Mouse (Mus musculus) lung, postnatal 25 days (tissue): Measurements from ENCODE around the gene Serp1.
"Not testable (repeated sequence)": the region's sequence is repeated elsewhere in the genome, so short reads cannot be mapped to it uniquely, and the experiment has no call there.

Experiments
- DNase-seq: peaks from one replicate; pipeline ENCODE4 v3.0.0; 2022; ENCODE audit warnings: low spot score

Serp1 gene

DNA sequence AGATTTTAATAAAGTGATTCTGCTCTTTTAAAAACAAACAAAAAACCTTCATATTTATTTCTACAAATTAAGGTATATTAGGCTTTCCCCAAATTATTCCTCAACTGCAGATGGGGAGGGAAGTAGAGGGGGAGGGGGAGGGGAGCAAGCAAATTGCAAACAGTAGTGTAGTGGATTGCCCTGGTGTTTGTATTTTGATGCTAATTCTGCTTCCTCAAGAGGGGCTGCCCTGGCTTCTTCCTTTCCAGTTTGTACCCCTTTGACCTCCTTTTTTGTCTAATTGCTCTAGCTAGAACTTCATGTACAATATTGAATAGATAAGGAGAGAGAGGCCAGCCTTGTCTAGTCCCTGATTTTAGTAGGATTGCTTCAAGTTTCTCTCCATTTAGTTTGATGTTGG is 21.0 kb downstream of the Serp1 start:
- no peak for DNase-seq

DNA sequence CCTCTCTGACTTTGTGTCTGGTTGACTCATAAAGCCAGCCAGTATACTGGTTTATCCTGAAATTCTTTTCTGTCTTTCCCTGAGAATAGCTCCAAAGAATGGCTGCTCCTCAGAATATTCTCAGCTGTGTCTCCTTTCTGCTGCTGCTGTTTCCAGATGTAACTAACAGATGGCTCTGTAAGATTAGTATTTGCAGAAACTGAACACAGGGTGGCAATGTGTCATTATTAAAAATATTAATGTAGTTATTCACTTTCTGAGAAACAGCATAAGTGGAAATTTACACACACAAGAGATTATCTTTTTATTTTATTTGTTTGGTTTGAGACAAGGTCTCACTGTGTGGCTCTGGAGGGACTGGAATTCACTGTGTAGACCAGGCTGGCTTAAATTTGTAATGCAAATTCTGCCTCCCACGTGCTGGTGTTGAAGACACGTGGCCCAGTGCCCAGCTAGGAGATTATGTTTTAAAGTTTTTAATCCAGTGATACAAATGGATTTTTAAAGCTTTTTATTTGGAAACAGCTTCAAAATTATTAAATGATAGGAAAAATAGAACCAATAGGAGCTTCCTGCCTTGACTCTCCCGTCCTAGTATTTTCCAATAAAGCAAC is 21.9 kb downstream of the Serp1 start:
- DNase-seq: no peak

DNA sequence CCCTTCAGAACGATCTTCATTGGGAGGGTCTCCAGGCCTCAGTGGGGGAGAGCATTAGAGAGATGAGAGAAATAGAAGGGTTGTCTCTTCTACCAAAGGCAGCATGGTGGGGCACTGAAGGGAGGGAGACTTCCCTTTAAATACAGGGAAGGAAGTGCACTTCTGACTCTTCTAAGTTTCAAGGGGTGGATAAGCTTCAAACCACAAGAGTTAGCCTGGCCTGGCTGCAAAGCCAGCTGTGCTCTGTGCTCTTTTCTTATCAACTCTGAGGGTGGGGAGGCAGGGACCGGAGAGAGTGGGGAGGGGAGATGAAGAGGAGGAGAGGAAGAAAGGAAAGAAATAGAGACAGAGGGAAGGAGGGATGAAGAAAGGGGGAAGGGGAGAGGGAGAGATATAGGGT is 23.7 kb downstream of the Serp1 start:
- no peak for DNase-seq

DNA sequence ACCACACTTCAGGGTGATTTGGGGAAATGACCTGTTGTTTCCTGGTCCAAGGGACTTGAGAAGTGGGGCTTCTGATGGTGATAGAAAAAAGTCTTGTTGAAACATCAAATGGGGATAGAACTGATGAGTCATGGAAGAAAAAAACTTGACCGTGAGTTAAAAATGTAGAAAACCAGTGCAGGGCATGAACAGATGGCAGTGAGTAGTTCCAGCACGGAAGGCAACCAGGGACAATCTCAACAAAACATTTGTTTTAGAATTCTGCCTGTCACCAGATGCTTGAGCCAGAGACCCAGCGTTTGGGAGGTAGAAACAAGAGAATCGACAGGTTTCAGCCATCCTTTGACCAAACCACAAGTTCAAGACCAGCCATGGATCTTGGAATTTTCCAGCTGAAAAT is 32.1 kb downstream of the Serp1 start:
- DNase-seq: no peak

DNA sequence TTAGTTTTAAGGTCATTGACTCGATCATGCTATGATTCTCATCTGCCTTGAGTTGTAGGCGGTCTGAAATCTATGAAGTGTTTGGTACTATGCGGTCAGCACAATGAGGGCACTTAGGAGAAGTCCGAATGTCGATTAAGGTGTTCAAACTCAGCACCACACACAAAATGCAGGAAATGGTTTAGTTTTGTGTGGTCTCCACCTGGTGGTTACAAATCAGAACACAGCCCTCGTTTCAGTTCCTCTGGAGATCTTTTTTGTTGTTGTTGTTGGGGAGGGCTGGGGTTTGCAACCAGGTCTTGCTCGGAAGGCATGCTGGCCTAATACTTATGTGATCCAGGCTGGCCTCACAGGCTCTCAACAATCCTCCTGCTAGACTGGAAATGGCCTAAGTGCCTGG is 34.9 kb downstream of the Serp1 start:
- DNase-seq: peak; percentile 23

DNA sequence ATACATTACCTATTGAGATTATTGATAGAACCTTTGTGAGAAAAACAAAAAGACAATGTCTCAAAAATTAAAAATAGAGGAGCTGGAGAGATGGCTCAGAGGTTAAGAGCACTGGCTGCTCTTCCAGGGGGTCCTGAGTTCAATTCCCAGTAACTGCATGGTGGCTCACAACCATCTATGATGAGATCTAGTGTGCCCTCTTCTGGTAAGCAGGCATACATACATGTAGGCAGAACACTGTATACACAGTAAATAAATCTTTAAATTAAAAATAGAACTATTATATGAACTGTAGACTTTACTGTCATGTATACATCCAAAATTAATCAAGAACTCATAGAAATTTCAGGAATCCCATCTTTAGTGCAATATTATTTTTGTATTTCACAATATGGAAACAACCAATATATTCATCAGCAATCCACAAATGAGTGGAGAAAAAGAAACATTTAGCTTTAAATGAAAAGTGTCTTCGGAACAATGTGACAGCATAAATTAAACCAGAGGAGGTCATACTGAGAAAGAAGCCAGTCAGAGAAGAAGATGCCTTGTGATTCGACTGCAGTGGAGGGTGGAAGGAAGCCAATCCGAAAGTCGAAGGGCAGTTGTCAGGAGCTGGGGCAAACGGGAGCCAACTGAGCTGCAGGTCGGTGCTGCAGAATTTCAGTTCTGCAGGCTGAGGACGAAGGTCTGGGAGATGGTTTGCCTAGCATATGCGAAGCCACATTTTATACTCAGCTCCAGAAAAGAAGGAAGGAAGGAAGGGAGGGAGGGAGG is 37.5 kb downstream of the Serp1 start:
- DNase-seq: no peak

DNA sequence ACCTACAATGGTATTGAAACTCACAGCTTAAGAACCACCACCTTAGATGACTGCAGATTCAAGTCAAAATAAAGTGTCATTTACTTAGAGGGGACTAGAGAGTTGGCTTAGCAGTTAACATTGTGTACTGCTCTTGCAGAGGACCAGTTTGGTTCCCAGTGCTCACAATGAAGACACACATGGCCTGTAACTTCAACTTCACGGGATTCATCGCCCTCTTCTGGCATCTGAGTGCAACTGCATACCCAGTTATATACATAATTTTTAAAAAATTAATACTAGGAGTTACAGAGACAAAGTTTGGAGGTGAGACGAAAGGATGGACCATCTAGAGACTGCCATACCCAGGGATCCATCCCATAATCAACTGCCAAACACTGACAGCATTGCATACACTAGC is 38.6 kb downstream of the Serp1 start:
- no peak for DNase-seq

DNA sequence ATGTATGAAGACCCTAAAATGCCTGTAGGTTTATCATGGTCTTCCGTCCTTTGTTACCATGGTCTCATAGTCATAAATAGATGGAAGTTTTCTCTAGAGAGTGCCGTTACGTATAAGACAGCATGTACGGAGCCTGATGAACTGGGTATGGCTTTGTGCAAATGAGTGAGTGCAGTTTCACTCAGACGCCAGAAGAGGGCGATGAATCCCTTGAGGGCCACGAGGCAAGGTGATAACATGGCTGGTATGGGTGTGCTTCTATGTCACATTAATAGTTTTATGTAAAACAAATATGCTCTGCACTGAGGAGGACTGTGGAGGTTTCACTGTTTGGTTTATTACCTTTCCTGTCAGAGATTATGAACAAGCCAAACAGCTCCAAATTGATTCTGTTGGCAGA is 39.8 kb downstream of the Serp1 start:
- no peak for DNase-seq

DNA sequence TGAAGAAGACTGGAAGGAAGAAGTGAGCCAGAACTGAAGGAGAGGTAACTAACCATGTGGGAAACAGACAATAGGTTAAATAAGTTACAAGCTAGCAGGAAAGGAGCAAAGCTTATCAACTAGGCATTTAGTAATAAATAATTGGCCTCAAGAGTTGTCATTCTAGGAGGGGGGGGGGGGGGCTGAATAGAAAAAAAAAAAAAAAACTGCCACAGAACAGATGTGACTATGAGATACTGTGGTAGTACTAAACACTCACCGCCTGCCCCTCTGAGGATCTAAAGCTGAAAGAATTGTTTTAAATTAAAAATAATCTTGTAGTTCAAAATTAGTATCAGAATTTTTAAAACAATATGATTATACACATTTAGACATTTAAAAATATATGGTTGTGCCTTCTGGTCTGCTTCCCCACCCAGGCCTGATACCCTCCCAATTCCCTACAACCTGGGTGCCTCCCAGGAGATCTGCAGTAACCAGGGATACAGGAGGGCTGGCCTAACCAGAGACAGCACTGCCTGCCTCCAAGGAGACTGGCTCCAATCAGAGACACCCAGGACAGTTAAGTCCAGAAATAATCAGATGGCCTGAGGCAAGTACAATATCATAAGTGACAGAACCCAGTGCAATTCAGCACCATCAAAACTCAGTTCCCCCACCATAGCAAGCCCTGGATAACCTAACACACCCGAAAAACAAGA is 46.8 kb downstream of the Serp1 start:
- DNase-seq: no peak

DNA sequence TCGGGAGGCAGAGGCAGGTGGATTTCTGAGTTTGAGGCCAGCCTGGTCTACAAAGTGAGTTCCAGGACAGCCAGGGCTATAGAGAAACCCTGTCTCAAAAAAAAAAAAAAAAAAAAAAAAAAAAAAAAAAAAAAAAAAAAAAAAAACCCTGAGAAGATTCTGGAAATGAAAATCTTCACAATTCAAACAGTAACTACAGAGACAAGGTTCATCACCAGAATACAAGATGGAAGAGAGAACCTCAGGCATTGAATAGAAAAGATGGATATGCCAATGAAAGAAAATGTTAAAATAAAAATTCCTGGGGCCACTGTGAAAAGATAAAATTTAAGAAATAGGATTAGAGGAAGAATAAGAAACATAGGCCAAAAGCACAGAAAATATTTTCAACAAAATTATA is 50.4 kb downstream of the Serp1 start:
- DNase-seq: not testable (repeated sequence)
